Mouse (Mus musculus) gonadal fat pad, adult 2 months (tissue): ENCODE data around the gene Zfp955b. TPM values are rescaled to one million over a fixed set of nuclear protein-coding genes. Genes with fewer than 3 reads are reported as not detected.
"Not testable (repeated sequence)": the region's sequence is repeated elsewhere in the genome, so short reads cannot be mapped to it uniquely, and the experiment has no call there.

Experiments used
- DNase-seq: peaks from one replicate; pipeline ENCODE4 v3.0.0-alpha.2; 2012; ENCODE audit warnings: low read depth
- polyA plus RNA-seq: library from polyadenylated mRNA; depleted of rRNA; stranded (reverse); fragments of >200 nt; gene quantifications from 2 replicates; pipeline ENCODE4 v1.2.3, GENCODE M21; 2012; rRNA removed

The Zfp955b gene
- 1.6 and 2.1 TPM in 2 replicates for polyA plus RNA-seq

DNA sequence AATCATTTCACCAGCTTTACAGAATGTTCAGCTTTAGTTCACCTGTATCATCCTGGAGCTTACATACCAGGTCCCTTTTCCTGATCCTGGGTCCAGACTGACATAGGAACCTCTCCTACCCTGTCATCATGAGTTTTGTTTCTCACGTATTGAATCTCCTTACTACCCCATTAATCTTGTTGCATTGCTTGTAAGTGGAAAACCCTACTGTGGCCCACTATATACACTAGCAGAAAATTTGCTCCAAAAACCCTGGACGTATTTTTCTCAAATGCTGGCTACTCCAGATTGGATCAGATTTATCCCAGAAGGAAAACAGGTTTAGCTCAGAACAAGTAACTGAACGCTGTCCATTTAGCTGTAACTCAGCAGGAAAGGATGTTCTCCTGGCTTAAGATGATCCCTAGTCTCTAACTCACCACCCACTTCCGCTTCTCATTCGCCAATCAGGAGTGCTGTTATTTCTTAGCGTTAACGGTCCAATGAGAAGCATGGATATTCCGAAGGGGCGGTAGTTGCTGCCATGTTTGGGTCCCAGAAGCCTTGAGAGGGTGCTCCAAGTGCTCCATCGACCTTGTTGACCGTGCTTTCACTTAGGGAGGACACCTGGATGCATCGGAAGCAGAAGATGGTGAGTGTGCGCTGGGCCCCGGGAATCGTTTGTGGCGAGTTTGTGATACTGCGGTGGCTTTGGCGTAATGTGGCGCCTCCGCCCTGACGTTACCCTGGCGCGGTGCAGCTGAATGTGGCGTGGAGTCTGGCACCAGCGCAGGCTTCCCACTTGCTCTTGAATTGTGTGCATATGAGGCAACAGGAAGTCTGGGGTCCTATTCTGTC, at the start of gene Zfp955b:
TSS of gene Zfp955b (plus strand) at position 506 of the 837 bp plus-strand sequence.
- DNase-seq: not testable (repeated sequence)

GRCm38 (mm10) chr17:33254530-33255318, 34.6 kb upstream of the Zfp955b start, which contains the start of gene Zfp955a:
TSS of gene Zfp955a (minus strand) at chr17:33255145.
- not testable (repeated sequence) for DNase-seq

- DNase-seq: not testable (repeated sequence)
These were observed 34.1 kb upstream of the Zfp955b start for GRCm38 (mm10) chr17:33255319-33255657.

DNA sequence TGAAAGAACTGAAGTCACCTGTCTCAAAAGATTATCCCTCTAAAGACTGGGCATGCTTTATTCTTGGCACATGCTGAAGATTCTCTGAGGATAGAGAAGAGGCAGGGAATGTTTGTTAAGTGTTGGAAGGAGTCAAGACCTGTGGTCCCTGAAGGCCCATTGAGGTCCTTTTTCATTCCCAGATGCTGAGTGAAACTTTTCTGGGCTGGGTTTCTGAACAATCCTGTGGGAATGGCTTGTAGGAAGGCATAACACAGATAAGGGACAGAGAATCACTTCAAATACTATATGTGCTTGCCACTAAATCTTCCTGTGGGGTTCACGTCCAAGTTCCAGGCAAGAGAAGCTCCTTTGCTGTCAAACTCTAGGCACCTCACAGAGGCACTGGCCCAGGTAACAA, 25.0 kb upstream of the Zfp955b start, which contains the start of gene Olfr63:
TSS of gene Olfr63 (plus strand) at position 301 of the 400 bp plus-strand sequence.
- DNase-seq: no peak

DNA sequence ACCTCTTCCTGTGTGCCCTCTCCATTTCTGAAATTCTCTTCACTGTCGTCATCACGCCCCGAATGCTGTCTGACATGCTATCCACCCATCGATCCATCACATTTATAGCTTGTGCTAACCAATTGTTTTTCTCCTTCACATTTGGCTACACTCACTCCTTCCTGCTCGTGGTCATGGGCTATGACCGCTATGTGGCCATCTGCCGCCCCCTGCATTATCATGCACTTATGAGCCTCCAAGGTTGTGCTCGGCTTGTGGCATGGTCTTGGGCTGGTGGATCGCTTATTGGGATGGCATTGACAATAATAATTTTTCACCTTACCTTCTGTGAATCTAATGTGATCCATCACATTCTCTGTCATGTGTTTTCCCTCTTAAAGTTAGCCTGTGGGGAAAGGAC, 20.4 kb upstream of the Zfp955b start:
- no peak for DNase-seq

GRCm38 (mm10) chr17:33289876-33290149, 469 bp downstream of the Zfp955b start:
- DNase-seq: not testable (repeated sequence)

- DNase-seq: no peak
These were observed 63.6 kb downstream of the Zfp955b start for GRCm38 (mm10) chr17:33352981-33353380.

Other genes starting within 250 kb of the Zfp955b start
- not detected in 2 replicates for gene 4921501E09Rik, start 221.5 kb upstream of the Zfp955b start, polyA plus RNA-seq
- 1.8 and 2.5 TPM in 2 replicates for gene Zfp563, start 200.2 kb upstream of the Zfp955b start, polyA plus RNA-seq
- gene Morc2b, start 149.9 kb upstream of the Zfp955b start, polyA plus RNA-seq: 0.09 and 0.14 TPM in 2 replicates
- gene Olfr55, start 121.1 kb upstream of the Zfp955b start, polyA plus RNA-seq: not detected in 2 replicates
- not detected in 2 replicates for gene Olfr239, start 98.2 kb upstream of the Zfp955b start, polyA plus RNA-seq
- not detected in 2 replicates for gene Olfr1564, start 67.9 kb upstream of the Zfp955b start, polyA plus RNA-seq
- gene Zfp955a, start 34.4 kb upstream of the Zfp955b start, polyA plus RNA-seq: 1.7 and 2.0 TPM in 2 replicates
- not detected in 2 replicates for gene Olfr63, start 24.9 kb upstream of the Zfp955b start, polyA plus RNA-seq
- gene Zfp81, start 69.3 kb downstream of the Zfp955b start, polyA plus RNA-seq: 1.4 TPM in 2 replicates
- 1.7 and 2.3 TPM in 2 replicates for gene Zfp101, start 105.1 kb downstream of the Zfp955b start, polyA plus RNA-seq
- 3.3 and 3.7 TPM in 2 replicates for gene Actl9, start 143.4 kb downstream of the Zfp955b start, polyA plus RNA-seq
- 60.2 and 69.4 TPM in 2 replicates for gene Adamts10, start 234.7 kb downstream of the Zfp955b start, polyA plus RNA-seq